Mouse (Mus musculus): Measurements from ENCODE around the gene Eps8l3.

DNA sequence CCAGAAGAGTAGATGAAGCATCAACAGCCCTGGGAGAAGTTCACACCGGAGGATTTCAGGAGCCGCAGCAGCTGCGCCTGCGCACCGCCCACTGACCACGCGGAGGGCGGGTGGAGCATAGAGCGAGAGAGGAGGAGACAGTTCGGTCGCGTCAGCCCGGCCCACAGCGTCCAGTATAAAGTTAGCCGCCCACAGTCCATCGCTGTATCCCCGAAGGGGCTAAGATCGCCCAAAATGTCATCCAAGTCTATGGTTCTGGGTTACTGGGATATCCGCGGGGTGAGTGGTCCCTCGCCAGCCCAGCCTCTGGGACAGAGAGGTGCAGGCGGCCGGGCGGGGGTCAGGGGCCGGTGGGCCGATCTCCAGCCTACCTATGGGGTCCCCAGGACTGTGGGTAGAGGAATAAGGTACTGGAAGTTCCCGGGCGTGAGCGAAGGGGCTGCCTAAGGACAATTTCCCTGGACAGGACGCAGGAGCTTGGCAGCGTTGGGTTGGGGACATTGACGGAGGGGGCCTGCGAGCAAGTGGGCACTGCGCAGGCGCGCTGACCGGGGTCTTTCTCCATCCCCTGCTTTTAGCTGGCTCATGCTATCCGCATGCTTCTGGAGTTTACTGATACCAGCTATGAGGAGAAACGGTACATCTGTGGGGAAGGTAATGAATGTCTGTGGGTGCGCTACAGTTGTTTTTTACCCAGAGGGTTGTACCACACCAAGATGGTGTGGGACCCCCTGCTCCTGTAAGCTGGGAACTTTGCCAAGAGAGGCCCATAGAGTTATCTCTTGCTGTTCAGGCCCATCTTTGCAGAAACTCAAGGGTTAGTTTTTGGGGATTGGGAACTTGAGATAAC is 18.9 kb downstream of the Eps8l3 start, which contains the start of gene Gstm5:
- no peak for TF ChIP-seq EP300 (IDR thresholded peaks at IDR 0.05; ENCODE audit: low read depth)
- no peak for TF ChIP-seq CTCF (IDR thresholded peaks at IDR 0.05; ENCODE audit: low read depth)

All from heart, postnatal 0 days (tissue).